Mouse (Mus musculus) gonadal fat pad, adult 2 months (tissue): ENCODE measurements around the gene Zcwpw1. TPM values are rescaled to one million over a fixed set of nuclear protein-coding genes. Genes with fewer than 3 reads are reported as not detected.
A peak's percentile ranks its signal among the peaks of the same experiment; 100 is the strongest.

Source experiments
- DNase-seq: peaks from one replicate; pipeline ENCODE4 v3.0.0-alpha.2; 2012; ENCODE audit warnings: low read depth
- polyA plus RNA-seq: library from polyadenylated mRNA; depleted of rRNA; stranded (reverse); fragments of >200 nt; gene quantifications from 2 replicates; pipeline ENCODE4 v1.2.3, GENCODE M21; 2012

The Zcwpw1 gene
- polyA plus RNA-seq, 1 experiment: 2.0 TPM

- DNase-seq: no peak
These were observed 3.1 kb upstream of the Zcwpw1 start for GRCm38 (mm10) chr5:137784546-137784945.

- no peak for DNase-seq
These were observed 2.2 kb upstream of the Zcwpw1 start for GRCm38 (mm10) chr5:137785164-137786031.

GRCm38 (mm10) chr5:137786109-137786942 lies 1.3 kb upstream of the Zcwpw1 start:
- peak; percentile 90 for DNase-seq

GRCm38 (mm10) chr5:137788171-137788570 lies 573 bp downstream of the Zcwpw1 start:
- no peak for DNase-seq

- DNase-seq: no peak
These were observed 1.4 kb downstream of the Zcwpw1 start for GRCm38 (mm10) chr5:137788946-137789531.

- DNase-seq: no peak
These were observed 4.0 kb downstream of the Zcwpw1 start for GRCm38 (mm10) chr5:137791553-137791952.

GRCm38 (mm10) chr5:137796606-137797005 lies 9.0 kb downstream of the Zcwpw1 start:
- no peak for DNase-seq

- DNase-seq: no peak
These were observed 13.3 kb downstream of the Zcwpw1 start for GRCm38 (mm10) chr5:137800917-137801316.

GRCm38 (mm10) chr5:137806158-137806557 lies 18.6 kb downstream of the Zcwpw1 start:
- no peak for DNase-seq

GRCm38 (mm10) chr5:137808316-137808715 lies 20.7 kb downstream of the Zcwpw1 start:
- no peak for DNase-seq

GRCm38 (mm10) chr5:137817466-137818222 lies 30.0 kb downstream of the Zcwpw1 start:
- DNase-seq: no peak

- DNase-seq: no peak
These were observed 34.5 kb downstream of the Zcwpw1 start for GRCm38 (mm10) chr5:137822126-137822525.

- peak; percentile 38 for DNase-seq
These were observed 35.0 kb downstream of the Zcwpw1 start for GRCm38 (mm10) chr5:137822602-137823001.

- DNase-seq: no peak
These were observed 36.0 kb downstream of the Zcwpw1 start for GRCm38 (mm10) chr5:137823455-137824045.

GRCm38 (mm10) chr5:137825030-137825429 lies 37.4 kb downstream of the Zcwpw1 start:
- no peak for DNase-seq

GRCm38 (mm10) chr5:137825971-137826370 lies 38.4 kb downstream of the Zcwpw1 start:
- DNase-seq: no peak

GRCm38 (mm10) chr5:137826421-137826820 lies 38.8 kb downstream of the Zcwpw1 start:
- no peak for DNase-seq

GRCm38 (mm10) chr5:137828694-137829093 lies 41.1 kb downstream of the Zcwpw1 start:
- DNase-seq: no peak

- no peak for DNase-seq
These were observed 42.6 kb downstream of the Zcwpw1 start for GRCm38 (mm10) chr5:137830238-137830637.

- DNase-seq: no peak
These were observed 43.5 kb downstream of the Zcwpw1 start for GRCm38 (mm10) chr5:137831106-137831505.

GRCm38 (mm10) chr5:137831506-137831905 lies 43.9 kb downstream of the Zcwpw1 start:
- DNase-seq: no peak
